8 mouse cellular contexts compared by ENCODE assay signal in genomic region chrX:94542536-94542935, GRCm38 (mm10). TPM values are rescaled to one million over a fixed set of nuclear protein-coding genes. Genes with fewer than 3 reads are reported as not detected.
DNase-seq lines count a peak whose midpoint lies in the region; ATAC-seq and TF ChIP-seq lines count a peak whose summit lies in the region.

No protein-coding gene starts in this region.

- DNase-seq in cerebellum, adult 18-20 months: peak; percentile 14 to 36
- DNase-seq in cerebellum, postnatal 4 days (ENCODE audit: low spot score in 2 of 2): no peak
- peak; percentile 5 for DNase-seq in A20 (ENCODE audit: low read depth, low spot score)
- DNase-seq in frontal cortex, postnatal 10 days (ENCODE audit: low spot score in 2 of 2): no peak
- DNase-seq in adrenal gland, adult 8-10 months: no peak

- H3K27ac ChIP-seq in embryonic facial prominence, embryonic 12.5 days: peak overlapping the region; percentile 90
- H3K27ac ChIP-seq in intestine, postnatal 0 days (ENCODE audit: low read depth, low read length): no peak overlapping the region
- peak overlapping the region; percentile 92 for H3K27ac ChIP-seq in midbrain, embryonic 15.5 days

- peak overlapping the region; percentile 47 for H3K4me2 ChIP-seq in embryonic facial prominence, embryonic 12.5 days (replicated peaks)
- H3K4me2 ChIP-seq in intestine, postnatal 0 days (replicated peaks; ENCODE audit: low read depth): peak overlapping the region; percentile 63
- H3K4me2 ChIP-seq in midbrain, embryonic 15.5 days: peak overlapping the region; percentile 52

- H3K36me3 ChIP-seq in embryonic facial prominence, embryonic 12.5 days: peaks cover 26% of the 10 kb centered on the region
- 0 out of 2 replicates have a peak, but pooled peaks cover 5% of the 10 kb centered on the region for H3K36me3 ChIP-seq in intestine, postnatal 0 days (ENCODE audit: control insufficient read depth, insufficient read depth)
- H3K36me3 ChIP-seq in midbrain, embryonic 15.5 days (replicated peaks): peaks cover 10% of the 10 kb centered on the region; the same call in 1 of the 2 replicates

- H3K9ac ChIP-seq in embryonic facial prominence, embryonic 12.5 days: peak overlapping the region; percentile 47
- no peak overlapping the region for H3K9ac ChIP-seq in intestine, postnatal 0 days (ENCODE audit: low read depth, low read length)
- peak overlapping the region; percentile 38 for H3K9ac ChIP-seq in midbrain, embryonic 15.5 days

- 15% methylated on average over 9 of the region's 9 CpGs for WGBS in embryonic facial prominence, embryonic 12.5 days
- WGBS in intestine, postnatal 0 days: 33% methylated on average over 9 of the region's 9 CpGs
- WGBS in midbrain, embryonic 15.5 days: 34% methylated on average over 9 of the region's 9 CpGs

- H3K4me1 ChIP-seq in embryonic facial prominence, embryonic 12.5 days: peaks cover 5% of the 10 kb centered on the region; the same call in 1 of the 2 replicates
- H3K4me1 ChIP-seq in intestine, postnatal 0 days (replicated peaks; ENCODE audit: control insufficient read depth, insufficient read depth, low read length): no peaks in the 10 kb centered on the region
- H3K4me1 ChIP-seq in midbrain, embryonic 15.5 days: peaks cover 33% of the 10 kb centered on the region

- peaks cover 17% of the 10 kb centered on the region for H3K27me3 ChIP-seq in embryonic facial prominence, embryonic 12.5 days
- H3K27me3 ChIP-seq in intestine, postnatal 0 days (replicated peaks; ENCODE audit: control insufficient read depth, insufficient read depth, low read length): no peaks in the 10 kb centered on the region
- no peaks in the 10 kb centered on the region for H3K27me3 ChIP-seq in midbrain, embryonic 15.5 days (replicated peaks)

- H3K9me3 ChIP-seq in embryonic facial prominence, embryonic 12.5 days: no peaks in the 10 kb centered on the region
- H3K9me3 ChIP-seq in intestine, postnatal 0 days (ENCODE audit: control insufficient read depth): no peaks in the 10 kb centered on the region
- no peaks in the 10 kb centered on the region for H3K9me3 ChIP-seq in midbrain, embryonic 15.5 days

- no peak for TF ChIP-seq CTCF in intestine, postnatal 0 days (IDR thresholded peaks at IDR 0.05; ENCODE audit: low read depth)

- peak overlapping the region; percentile 57 for H3K4me3 ChIP-seq in embryonic facial prominence, embryonic 12.5 days
- H3K4me3 ChIP-seq in intestine, postnatal 0 days (ENCODE audit: low read depth, low read length): peak overlapping the region; percentile 62
- peak overlapping the region; percentile 55 for H3K4me3 ChIP-seq in midbrain, embryonic 15.5 days

- no peak for ATAC-seq in embryonic facial prominence, embryonic 12.5 days (ENCODE audit: insufficient number of reproducible peaks, insufficient read depth, low FRiP score, low TSS enrichment)
- no peak for ATAC-seq in intestine, postnatal 0 days
- ATAC-seq in midbrain, embryonic 15.5 days (replicated peaks): peak; percentile 0

RNA-seq across cellular contexts. Expression of gene Maged1, which starts 0.6 kb away (rescaled TPM):
- polyA plus RNA-seq in embryonic facial prominence, embryonic 12.5 days (2016; fragmentation: Nextera tagmentation; extraction: Ambion mirVana): 802 and 805 TPM in 2 replicates
- polyA plus RNA-seq in intestine, postnatal 0 days (2015; fragmentation: Nextera tagmentation; extraction: Ambion mirVana): 121 TPM in 2 replicates
- polyA plus RNA-seq in midbrain, embryonic 15.5 days (2015; fragmentation: Nextera tagmentation; extraction: Ambion mirVana): 1,088 and 1,133 TPM in 2 replicates
- 100 to 1,000 TPM; 241 to 298 (median 281) TPM for total RNA-seq in adrenal gland, adult 8-10 months (2022)

Comparison
In these comparisons a context has a peak if more than half of its experiments do, and no peak if none do; other contexts are left out.
1. DNase-seq: peak in cerebellum, adult 18-20 months (2 of 2) and A20 (single experiment); none in cerebellum, postnatal 4 days (0 of 2), frontal cortex, postnatal 10 days (0 of 2) and adrenal gland, adult 8-10 months (single experiment).
2. Peak in every context shown above with its lines, with median percentiles within 50 percentile points of each other: H3K4me2 ChIP-seq and H3K4me3 ChIP-seq.